Mouse (Mus musculus): ENCODE data around the gene Trim10. TPM values are rescaled to one million over a fixed set of nuclear protein-coding genes. Genes with fewer than 3 reads are reported as not detected.
"Not testable (repeated sequence)": the region's sequence is repeated elsewhere in the genome, so short reads cannot be mapped to it uniquely, and the experiment has no call there.

The Trim10 gene
- polyA plus RNA-seq (2012; fragmentation: generic; extraction: Trizol), result not detected

DNA sequence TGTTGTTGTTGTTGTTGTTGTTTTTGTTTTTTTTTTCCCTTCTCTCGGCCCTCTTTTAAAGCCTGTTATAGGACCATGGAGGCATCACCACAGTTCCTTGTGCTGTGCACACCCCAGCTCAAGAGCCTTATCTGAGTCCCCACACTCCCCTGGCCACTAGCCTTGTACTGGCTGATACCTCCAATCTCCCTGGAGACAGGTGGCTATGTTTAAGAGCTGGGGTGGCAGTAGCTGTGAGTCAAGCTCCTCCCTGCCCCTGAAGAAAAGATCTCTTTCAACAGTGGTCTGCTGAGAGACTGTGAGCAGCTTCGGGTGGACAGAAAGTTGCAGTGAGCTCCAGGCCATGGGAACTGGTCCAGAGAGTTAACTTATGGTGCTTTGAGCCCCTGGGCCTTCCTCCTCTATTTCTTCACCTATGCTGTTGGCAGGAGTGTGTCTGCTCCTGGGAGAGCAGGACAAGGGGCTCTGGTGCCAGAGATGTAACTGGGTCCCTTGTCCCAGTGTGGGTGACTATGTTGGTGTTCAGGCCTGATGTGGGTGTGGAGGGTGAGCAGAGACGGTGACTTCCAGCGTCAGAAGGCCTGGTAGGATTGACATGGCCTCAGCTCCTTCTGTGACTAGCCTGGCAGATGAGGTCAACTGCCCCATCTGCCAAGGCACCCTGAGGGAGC is at the start of gene Trim10:
TSS of gene Trim10 (plus strand) at position 291 of the 671 bp plus-strand sequence.
- Histone ChIP-seq H3ac (ENCODE audit: control insufficient read depth, insufficient read length) (no peak within 1 kb of the TSS), H3K4me2 (ENCODE audit: low read depth) (no peak within 1 kb of the TSS), H3K27me3 (ENCODE audit: control insufficient read depth, insufficient read depth, insufficient read length) (peaks cover 12% of the 10 kb centered on the region), H3K36me3 (ENCODE audit: control insufficient read depth, insufficient read depth) (no peaks in the 10 kb centered on the region), H3K79me2 (ENCODE audit: control insufficient read depth, insufficient read depth) (no peaks in the 10 kb centered on the region), H3K4me3 (no peak within 1 kb of the TSS)
- no peak for TF ChIP-seq MAX (IDR thresholded peaks at IDR 0.05; ENCODE audit: low read depth)
- no peak for TF ChIP-seq CEBPB (IDR thresholded peaks at IDR 0.05; ENCODE audit: insufficient read depth, poor library complexity, severe bottlenecking)
- TF ChIP-seq POLR2AphosphoS2 (IDR thresholded peaks at IDR 0.05; ENCODE audit: insufficient read length, low read depth), result no peak
- no peak for TF ChIP-seq MYOD1 (IDR thresholded peaks at IDR 0.05; ENCODE audit: control insufficient read depth in 1 of 3, insufficient read length in 2 of 3, low read depth in 2 of 3)
- TF ChIP-seq TCF3 (IDR thresholded peaks at IDR 0.05; ENCODE audit: insufficient read length, low read depth), result no peak

DNA sequence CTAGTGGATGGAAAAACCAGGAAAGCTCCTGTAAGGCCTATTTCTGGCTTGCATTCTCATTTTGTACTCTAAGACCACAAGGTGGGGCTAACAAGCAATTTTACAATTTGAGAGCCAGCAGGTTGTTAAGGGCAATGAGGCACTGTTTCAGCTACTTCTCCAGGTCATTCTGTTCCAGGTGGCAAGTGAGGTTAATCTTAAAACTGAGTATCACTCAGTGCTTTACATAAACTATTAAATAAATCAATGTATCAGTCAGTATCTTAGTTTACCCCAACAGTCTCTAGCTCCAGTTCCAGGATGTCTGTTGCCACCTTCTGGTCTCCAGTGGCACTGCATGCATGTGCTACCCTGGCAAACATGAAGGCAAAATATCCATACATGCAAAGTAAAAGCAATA is 45.4 kb upstream of the Trim10 start:
- H3K79me2 ChIP-seq (ENCODE audit: control insufficient read depth, insufficient read depth), result no peaks in the 10 kb centered on the region
- H3K27me3 ChIP-seq (ENCODE audit: control insufficient read depth, insufficient read depth, insufficient read length), result peaks cover 13% of the 10 kb centered on the region
- TF ChIP-seq SRF (IDR thresholded peaks at IDR 0.05; ENCODE audit: control insufficient read depth, insufficient read length, low read depth) (no peak), POLR2A (IDR thresholded peaks at IDR 0.05; ENCODE audit: insufficient read length, low read depth) (no peak), E2F4 (IDR thresholded peaks at IDR 0.05; ENCODE audit: insufficient read depth) (no peak), POLR2AphosphoS2 (IDR thresholded peaks at IDR 0.05; ENCODE audit: insufficient read length, low read depth) (no peak), MYOG (IDR thresholded peaks at IDR 0.05; ENCODE audit: control insufficient read depth in 1 of 3, insufficient read depth in 1 of 3, insufficient read length in 2 of 3, low read depth in 2 of 3) (no peak), TCF3 (IDR thresholded peaks at IDR 0.05; ENCODE audit: insufficient read length, low read depth) (no peak), REST (IDR thresholded peaks at IDR 0.05; ENCODE audit: insufficient read depth, insufficient read length) (no peak), MYOD1 (IDR thresholded peaks at IDR 0.05; ENCODE audit: control insufficient read depth in 1 of 3, insufficient read length in 2 of 3, low read depth in 2 of 3) (no peak), CEBPB (IDR thresholded peaks at IDR 0.05; ENCODE audit: insufficient read depth, poor library complexity, severe bottlenecking) (no peak), USF1 (IDR thresholded peaks at IDR 0.05; ENCODE audit: low read depth) (no peak), MAX (IDR thresholded peaks at IDR 0.05; ENCODE audit: low read depth) (no peak), TCF12 (IDR thresholded peaks at IDR 0.05; ENCODE audit: insufficient read depth, poor library complexity, severe bottlenecking) (no peak)
- H3K36me3 ChIP-seq (ENCODE audit: control insufficient read depth, insufficient read depth), result no peaks in the 10 kb centered on the region
- no peak overlapping the region for H3K4me3 ChIP-seq
- no peak overlapping the region for H3ac ChIP-seq (ENCODE audit: control insufficient read depth, insufficient read length)
- H3K4me2 ChIP-seq (ENCODE audit: low read depth), result no peak overlapping the region

DNA sequence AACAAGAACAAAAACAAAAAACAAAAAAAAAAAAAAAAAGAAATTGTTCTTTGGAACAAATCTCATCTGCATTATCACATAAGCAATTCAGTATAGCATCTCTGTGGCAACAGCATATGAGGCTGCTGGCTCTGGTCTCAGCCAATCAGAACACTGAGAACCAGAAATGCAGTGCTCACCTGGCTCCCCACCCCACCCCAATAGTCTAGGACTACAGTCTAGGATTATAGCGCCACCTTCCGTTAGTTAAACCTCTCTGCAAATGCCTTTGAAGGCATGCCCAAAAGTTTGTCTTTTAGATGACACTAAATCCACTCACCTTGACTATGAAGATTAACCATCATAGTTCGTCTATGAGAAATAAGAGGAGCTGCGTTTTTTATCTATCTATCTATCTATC is 43.8 kb upstream of the Trim10 start:
- Histone ChIP-seq H3K79me2 (ENCODE audit: control insufficient read depth, insufficient read depth) (no peaks in the 10 kb centered on the region), H3K4me3 (no peak overlapping the region), H3K27me3 (ENCODE audit: control insufficient read depth, insufficient read depth, insufficient read length) (peaks cover 13% of the 10 kb centered on the region), H3K36me3 (ENCODE audit: control insufficient read depth, insufficient read depth) (no peaks in the 10 kb centered on the region), H3K4me2 (ENCODE audit: low read depth) (peak overlapping the region; percentile 39), H3ac (ENCODE audit: control insufficient read depth, insufficient read length) (no peak overlapping the region)
- TF ChIP-seq E2F4 (IDR thresholded peaks at IDR 0.05; ENCODE audit: insufficient read depth) (no peak), TCF12 (IDR thresholded peaks at IDR 0.05; ENCODE audit: insufficient read depth, poor library complexity, severe bottlenecking) (no peak), MYOD1 (IDR thresholded peaks at IDR 0.05; ENCODE audit: control insufficient read depth in 1 of 3, insufficient read length in 2 of 3, low read depth in 2 of 3) (no peak), REST (IDR thresholded peaks at IDR 0.05; ENCODE audit: insufficient read depth, insufficient read length) (no peak), POLR2A (IDR thresholded peaks at IDR 0.05; ENCODE audit: insufficient read length, low read depth) (no peak), CEBPB (IDR thresholded peaks at IDR 0.05; ENCODE audit: insufficient read depth, poor library complexity, severe bottlenecking) (no peak), MYOG (IDR thresholded peaks at IDR 0.05; ENCODE audit: control insufficient read depth in 1 of 3, insufficient read depth in 1 of 3, insufficient read length in 2 of 3, low read depth in 2 of 3) (no peak), USF1 (IDR thresholded peaks at IDR 0.05; ENCODE audit: low read depth) (no peak), SRF (IDR thresholded peaks at IDR 0.05; ENCODE audit: control insufficient read depth, insufficient read length, low read depth) (no peak), TCF3 (IDR thresholded peaks at IDR 0.05; ENCODE audit: insufficient read length, low read depth) (no peak), MAX (IDR thresholded peaks at IDR 0.05; ENCODE audit: low read depth) (no peak), POLR2AphosphoS2 (IDR thresholded peaks at IDR 0.05; ENCODE audit: insufficient read length, low read depth) (no peak)

DNA sequence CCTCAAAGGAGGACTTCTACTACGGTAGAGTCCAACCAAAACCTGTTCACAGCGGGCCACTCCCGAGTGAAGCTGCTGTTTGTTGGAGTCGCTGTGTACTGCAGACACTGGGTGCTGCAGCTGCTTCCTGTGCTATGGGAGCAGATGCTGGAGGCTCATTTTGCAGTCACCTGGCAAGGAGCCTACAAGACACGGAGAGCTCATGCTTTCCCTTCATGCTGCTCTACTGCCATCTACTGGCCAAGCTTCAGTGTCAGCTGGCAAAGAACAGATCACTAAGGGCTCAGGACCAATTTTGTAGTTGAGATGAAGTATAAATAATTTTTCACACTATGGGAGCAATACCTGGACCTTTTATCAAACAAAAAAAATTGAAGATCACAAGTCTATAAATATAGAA is 43.4 kb upstream of the Trim10 start:
- not testable (repeated sequence) for H3K4me3 ChIP-seq; H3K36me3 ChIP-seq (ENCODE audit: control insufficient read depth, insufficient read depth); H3ac ChIP-seq (ENCODE audit: control insufficient read depth, insufficient read length); H3K79me2 ChIP-seq (ENCODE audit: control insufficient read depth, insufficient read depth)
- Histone ChIP-seq H3K4me2 (ENCODE audit: low read depth) (peak overlapping the region; percentile 39), H3K27me3 (ENCODE audit: control insufficient read depth, insufficient read depth, insufficient read length) (peaks cover 13% of the 10 kb centered on the region)
- TF ChIP-seq MYOG (IDR thresholded peaks at IDR 0.05; ENCODE audit: control insufficient read depth in 1 of 3, insufficient read depth in 1 of 3, insufficient read length in 2 of 3, low read depth in 2 of 3), result peak in 2 of 3 experiments; percentile 13 to 40
- peak in 2 of 3 experiments; percentile 44 to 52 for TF ChIP-seq MYOD1 (IDR thresholded peaks at IDR 0.05; ENCODE audit: control insufficient read depth in 1 of 3, insufficient read length in 2 of 3, low read depth in 2 of 3)

DNA sequence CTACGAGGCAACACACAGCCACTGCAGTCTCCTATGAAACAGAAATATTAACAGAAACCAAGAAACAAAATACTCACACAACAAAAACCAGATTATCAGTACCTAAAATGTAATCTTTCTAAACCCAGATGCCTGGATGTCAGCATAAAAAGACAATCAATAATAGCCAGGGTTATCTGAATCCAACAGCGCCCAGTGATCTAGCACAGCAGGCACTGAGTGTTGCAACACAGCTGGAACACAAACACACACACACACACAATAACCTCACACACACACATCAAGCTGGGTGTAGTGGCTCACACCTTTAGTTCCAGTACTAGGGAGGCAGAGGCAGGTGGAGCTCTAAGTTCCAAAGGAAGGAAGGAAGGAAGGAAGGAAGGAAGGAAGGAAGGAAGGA is 40.9 kb upstream of the Trim10 start:
- Histone ChIP-seq H3K27me3 (ENCODE audit: control insufficient read depth, insufficient read depth, insufficient read length) (peaks cover 13% of the 10 kb centered on the region), H3K4me2 (ENCODE audit: low read depth) (no peak overlapping the region), H3K4me3 (no peak overlapping the region), H3K79me2 (ENCODE audit: control insufficient read depth, insufficient read depth) (no peaks in the 10 kb centered on the region), H3K36me3 (ENCODE audit: control insufficient read depth, insufficient read depth) (no peaks in the 10 kb centered on the region), H3ac (ENCODE audit: control insufficient read depth, insufficient read length) (no peak overlapping the region)
- TF ChIP-seq USF1 (IDR thresholded peaks at IDR 0.05; ENCODE audit: low read depth), result no peak
- no peak for TF ChIP-seq MYOG (IDR thresholded peaks at IDR 0.05; ENCODE audit: control insufficient read depth in 1 of 3, insufficient read depth in 1 of 3, insufficient read length in 2 of 3, low read depth in 2 of 3)
- TF ChIP-seq MYOD1 (IDR thresholded peaks at IDR 0.05; ENCODE audit: control insufficient read depth in 1 of 3, insufficient read length in 2 of 3, low read depth in 2 of 3), result no peak
- TF ChIP-seq E2F4 (IDR thresholded peaks at IDR 0.05; ENCODE audit: insufficient read depth), result no peak
- no peak for TF ChIP-seq REST (IDR thresholded peaks at IDR 0.05; ENCODE audit: insufficient read depth, insufficient read length)
- no peak for TF ChIP-seq MAX (IDR thresholded peaks at IDR 0.05; ENCODE audit: low read depth)
- TF ChIP-seq TCF12 (IDR thresholded peaks at IDR 0.05; ENCODE audit: insufficient read depth, poor library complexity, severe bottlenecking), result no peak
- no peak for TF ChIP-seq CEBPB (IDR thresholded peaks at IDR 0.05; ENCODE audit: insufficient read depth, poor library complexity, severe bottlenecking)
- no peak for TF ChIP-seq POLR2AphosphoS2 (IDR thresholded peaks at IDR 0.05; ENCODE audit: insufficient read length, low read depth)
- no peak for TF ChIP-seq TCF3 (IDR thresholded peaks at IDR 0.05; ENCODE audit: insufficient read length, low read depth)
- TF ChIP-seq POLR2A (IDR thresholded peaks at IDR 0.05; ENCODE audit: insufficient read length, low read depth), result no peak
- no peak for TF ChIP-seq SRF (IDR thresholded peaks at IDR 0.05; ENCODE audit: control insufficient read depth, insufficient read length, low read depth)

Measured in myocyte (in vitro differentiated cells).